Mouse (Mus musculus) heart, embryonic 14.5 days (tissue): Measurements from ENCODE around the gene Bsph1. TPM values are rescaled to one million over a fixed set of nuclear protein-coding genes. Genes with fewer than 3 reads are reported as not detected.
"Not testable (repeated sequence)": the region's sequence is repeated elsewhere in the genome, so short reads cannot be mapped to it uniquely, and the experiment has no call there.

Experiments used
- ATAC-seq: fragments of 200-750 bp; cut with Nextera tagmentation; 2 replicates; pipeline ENCODE4 v1.8.0; 2017; ENCODE audit warnings: low read depth, moderate TSS enrichment; ENCODE audit not compliant: insufficient number of reproducible peaks, insufficient read depth, low FRiP score
- H3K27ac ChIP-seq, 2 experiments: fragments of 200-500 bp in 1 of 2; fragments of 300-500 bp in 1 of 2; sonication (generic) in 1 of 2; replicated peaks in 1 of 2; 2 replicates each; pipeline ENCODE4 v1.5.1; 2012 to 2014; ENCODE audit warnings: low read depth in 2 of 2, low read length in 2 of 2, control low read depth in 1 of 2, mild to moderate bottlenecking in 1 of 2, mixed read lengths in 1 of 2; ENCODE audit not compliant: control insufficient read depth in 1 of 2, insufficient read depth in 1 of 2
- H3K27me3 ChIP-seq: fragments of 300-500 bp; sonication (generic); 2 replicates; pipeline ENCODE4 v1.6.1; 2014; ENCODE audit warnings: mild to moderate bottlenecking, low read length, control low read depth; ENCODE audit not compliant: control insufficient read depth, insufficient read depth
- H3K36me3 ChIP-seq: fragments of 300-500 bp; sonication (generic); 2 replicates; pipeline ENCODE4 v1.6.1; 2014; ENCODE audit warnings: mild to moderate bottlenecking, control low read depth, low read length, mixed read lengths; ENCODE audit not compliant: control insufficient read depth, insufficient read depth
- H3K4me1 ChIP-seq, 2 experiments: fragments of 200-500 bp in 1 of 2; fragments of 300-500 bp in 1 of 2; sonication (generic) in 1 of 2; 2 replicates each; pipeline ENCODE4 v1.6.1; 2012 to 2014; ENCODE audit warnings: low read length in 2 of 2, control low read depth in 1 of 2, mixed read lengths in 1 of 2; ENCODE audit not compliant: control insufficient read depth in 2 of 2, insufficient read depth in 2 of 2
- H3K4me2 ChIP-seq: fragments of 300-500 bp; sonication (generic); 2 replicates; pipeline ENCODE4 v1.6.1; 2014; ENCODE audit warnings: mild to moderate bottlenecking, low read length
- H3K4me3 ChIP-seq, 2 experiments: fragments of 200-500 bp in 1 of 2; fragments of 300-500 bp in 1 of 2; sonication (generic) in 1 of 2; 2 replicates each; pipeline ENCODE4 v1.5.1; 2012 to 2014; ENCODE audit warnings: low read length in 2 of 2, mild to moderate bottlenecking in 2 of 2, control low read depth in 1 of 2, low read depth in 1 of 2, moderate library complexity in 1 of 2; ENCODE audit not compliant: control insufficient read depth in 1 of 2, insufficient read depth in 1 of 2
- H3K9ac ChIP-seq: fragments of 300-500 bp; sonication (generic); 2 replicates; pipeline ENCODE4 v1.6.1; 2014; ENCODE audit warnings: mild to moderate bottlenecking, low read length
- H3K9me3 ChIP-seq: fragments of 300-500 bp; sonication (generic); 2 replicates; pipeline ENCODE4 v1.6.1; 2016; ENCODE audit warnings: low read length, control low read depth; ENCODE audit not compliant: control insufficient read depth
- whole genome bisulfite sequencing: fragments of 180-500 bp; shearing (Covaris S2); extraction: QIAGEN DNeasy Blood & Tissue Kit; methylation state at CpG from one replicate; pipeline ENCODE4 v1.1.7; 2014; 5-methylcytosine and 5-hydroxymethylcytosine counted together
- polyA plus RNA-seq: library from polyadenylated mRNA; unstranded; fragments of >200 nt; fragmentation: Nextera tagmentation; extraction: Ambion mirVana; gene quantifications from 2 replicates; pipeline ENCODE4 v1.2.1, GENCODE M21; 2014

Bsph1 gene
- not detected in 2 replicates for polyA plus RNA-seq

- not testable (repeated sequence) for H3K36me3 ChIP-seq, H3K27me3 ChIP-seq, H3K4me3 ChIP-seq, ATAC-seq, H3K9ac ChIP-seq, H3K27ac ChIP-seq, H3K9me3 ChIP-seq, H3K4me1 ChIP-seq, H3K4me2 ChIP-seq
- WGBS, result 33% methylated on average over 1 of the region's 1 CpGs
Measured at GRCm38 (mm10) chr7:13450541-13450940, at the start of gene Bsph1. Gene Bsph1 (plus strand): TSS chr7:13450841.

GRCm38 (mm10) chr7:13511539-13511938 lies 60.9 kb downstream of the Bsph1 start:
- Histone ChIP-seq H3K27me3 (no peaks in the 10 kb centered on the region), H3K4me1 (no peaks in the 10 kb centered on the region), H3K4me2 (no peak overlapping the region), H3K36me3 (no peaks in the 10 kb centered on the region), H3K9me3 (peaks cover 6% of the 10 kb centered on the region; the same call in 1 of the 2 replicates), H3K27ac (no peak overlapping the region), H3K9ac (no peak overlapping the region), H3K4me3 (no peak overlapping the region)
- WGBS, result 52% methylated on average over 1 of the region's 1 CpGs
- no peak for ATAC-seq

Other genes starting within 250 kb of the Bsph1 start
- gene Vmn1r89, start 237.8 kb upstream of the Bsph1 start, polyA plus RNA-seq, result not detected in 2 replicates
- 53.4 and 57.5 TPM in 2 replicates for gene Lig1, start 173.6 kb upstream of the Bsph1 start, polyA plus RNA-seq
- gene Zswim9, start 172.1 kb upstream of the Bsph1 start, polyA plus RNA-seq, result 3.3 and 4.2 TPM in 2 replicates
- gene Pla2g4c, start 126.2 kb upstream of the Bsph1 start, polyA plus RNA-seq, result 0.38 and 0.55 TPM in 2 replicates
- gene Cabp5, start 52.7 kb upstream of the Bsph1 start, polyA plus RNA-seq, result not detected in 2 replicates
- not detected in 2 replicates for gene Bsph2, start 120.2 kb downstream of the Bsph1 start, polyA plus RNA-seq
- not detected in 2 replicates for gene Sult2a5, start 173.1 kb downstream of the Bsph1 start, polyA plus RNA-seq